Mouse (Mus musculus) midbrain, embryonic 11.5 days (tissue): Measurements from ENCODE around the gene Epha4. TPM values are rescaled to one million over a fixed set of nuclear protein-coding genes. Genes with fewer than 3 reads are reported as not detected.
A peak's percentile ranks its signal among the peaks of the same experiment; 100 is the strongest.

ENCODE experiments used
- ATAC-seq: fragments of 200-750 bp; cut with Nextera tagmentation; 2 replicates; pipeline ENCODE4 v1.8.0; 2017; ENCODE audit warnings: moderate TSS enrichment, moderate library complexity; ENCODE audit not compliant: low FRiP score
- DNase-seq: peaks from one replicate; pipeline ENCODE4 v3.0.0; 2015; ENCODE audit warnings: low spot score; ENCODE audit errors: missing footprints
- H3K27ac ChIP-seq: fragments of 300-500 bp; sonication (generic); 2 replicates; pipeline ENCODE4 v1.5.1; 2014; ENCODE audit warnings: low read depth, low read length
- H3K27me3 ChIP-seq: fragments of 300-500 bp; sonication (generic); 2 replicates; pipeline ENCODE4 v1.6.1; 2014; ENCODE audit warnings: mild to moderate bottlenecking, low read length, moderate library complexity, mixed read lengths; ENCODE audit not compliant: control insufficient read depth, insufficient read depth
- H3K36me3 ChIP-seq: fragments of 300-500 bp; sonication (generic); 2 replicates; pipeline ENCODE4 v1.6.1; 2014; ENCODE audit warnings: mild to moderate bottlenecking, low read length, moderate library complexity, mixed read lengths; ENCODE audit not compliant: control insufficient read depth, insufficient read depth
- H3K4me1 ChIP-seq: fragments of 300-500 bp; sonication (generic); 2 replicates; pipeline ENCODE4 v1.6.1; 2014; ENCODE audit warnings: low read length; ENCODE audit not compliant: control insufficient read depth, insufficient read depth
- H3K4me2 ChIP-seq: fragments of 300-500 bp; sonication (generic); 2 replicates; pipeline ENCODE4 v1.6.1; 2014; ENCODE audit warnings: mild to moderate bottlenecking, moderate library complexity
- H3K4me3 ChIP-seq: fragments of 300-500 bp; sonication (generic); 2 replicates; pipeline ENCODE4 v1.5.1; 2014; ENCODE audit warnings: low read depth, low read length
- H3K9ac ChIP-seq: fragments of 300-500 bp; sonication (generic); 2 replicates; pipeline ENCODE4 v1.6.1; 2014; ENCODE audit warnings: low read length
- H3K9me3 ChIP-seq: fragments of 300-500 bp; sonication (generic); 2 replicates; pipeline ENCODE4 v1.6.1; 2016; ENCODE audit warnings: low read length; ENCODE audit not compliant: control insufficient read depth
- WGBS: fragments of 180-500 bp; shearing (Covaris S2); extraction: QIAGEN DNeasy Blood & Tissue Kit; methylation state at CpG from one replicate; pipeline ENCODE4 v1.1.7; 2014; 5-methylcytosine and 5-hydroxymethylcytosine counted together
- polyA plus RNA-seq: library from polyadenylated mRNA; unstranded; fragments of >200 nt; fragmentation: Nextera tagmentation; extraction: Ambion mirVana; gene quantifications from 2 replicates; pipeline ENCODE4 v1.2.1, GENCODE M21; 2014

The Epha4 gene
- 19.4 and 24.4 TPM in 2 replicates for polyA plus RNA-seq

DNA sequence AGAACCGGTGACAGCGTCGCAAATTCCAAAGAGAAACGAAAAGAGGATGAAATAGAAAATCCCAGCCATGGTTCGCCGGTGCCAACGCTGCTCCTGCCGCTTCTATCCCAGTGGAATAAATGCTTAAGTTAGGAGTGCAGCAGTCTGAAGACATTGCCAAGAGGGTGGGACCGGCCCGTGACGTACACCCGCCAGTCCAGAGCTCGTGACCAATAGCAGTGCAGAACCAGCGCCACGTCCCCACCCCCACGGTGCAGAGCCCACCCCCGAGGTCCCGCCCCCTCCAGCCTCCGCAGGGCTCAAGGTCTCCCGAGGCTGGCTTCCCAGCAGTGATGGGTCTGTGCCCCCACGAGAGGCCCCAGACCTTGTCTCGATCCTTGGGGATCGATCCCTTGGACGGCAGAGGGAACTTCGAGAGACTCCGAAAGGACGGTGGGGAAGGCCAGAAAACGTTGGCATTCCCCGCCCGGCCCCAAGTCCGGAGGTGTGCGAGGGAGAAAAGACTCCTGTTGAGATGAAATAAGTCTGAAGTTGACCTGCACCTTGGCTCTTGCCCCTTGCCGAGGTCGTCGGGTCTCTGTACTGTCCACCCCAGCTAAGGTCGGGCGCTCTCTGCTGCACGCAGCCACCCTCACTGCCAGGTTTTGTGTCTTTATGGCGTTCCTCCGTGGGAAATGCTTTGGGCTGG is at the start of gene Epha4:
Epha4 (minus strand) TSS at position 126 of the 688 bp plus-strand sequence.
- DNase-seq (peak; percentile 98), ATAC-seq (peak; percentile 92)
- H3K9ac ChIP-seq: peak within 1 kb of the TSS; percentile 80
- peaks cover 2% of the 10 kb centered on the region; the same call in 1 of the 2 replicates for H3K27me3 ChIP-seq
- peak within 1 kb of the TSS; percentile 81 for H3K27ac ChIP-seq
- H3K4me3 ChIP-seq: peak within 1 kb of the TSS; percentile 74
- H3K4me2 ChIP-seq: peak within 1 kb of the TSS; percentile 87
- H3K9me3 ChIP-seq: no peaks in the 10 kb centered on the region
- H3K4me1 ChIP-seq: peaks cover 31% of the 10 kb centered on the region
- WGBS: under 1% methylated on average over 40 of the region's 40 CpGs
- no peaks in the 10 kb centered on the region for H3K36me3 ChIP-seq

DNA sequence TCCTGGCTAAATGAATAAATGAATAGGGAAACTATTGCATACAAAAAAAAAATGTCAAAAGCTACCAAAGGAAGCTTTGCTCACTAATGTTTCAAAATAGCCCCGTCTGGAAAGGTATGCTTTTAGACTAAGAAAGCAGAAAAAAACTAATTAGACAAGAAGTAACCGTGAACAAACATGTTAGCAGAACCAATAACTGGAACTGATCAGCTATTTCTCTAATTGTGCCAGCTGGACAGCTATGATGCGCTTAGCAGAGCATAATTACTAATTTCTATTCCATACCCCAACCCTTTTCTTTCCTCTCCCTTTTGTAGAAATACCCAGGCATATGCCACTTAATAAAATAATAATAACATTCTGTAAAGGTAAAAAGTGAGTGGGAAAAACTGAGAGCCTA is 41.3 kb upstream of the Epha4 start:
- Histone ChIP-seq H3K9me3 (no peaks in the 10 kb centered on the region), H3K4me2 (no peak overlapping the region), H3K27ac (no peak overlapping the region), H3K36me3 (no peaks in the 10 kb centered on the region), H3K27me3 (no peaks in the 10 kb centered on the region), H3K4me1 (0 out of 2 replicates have a peak, but pooled peaks cover 2% of the 10 kb centered on the region), H3K4me3 (no peak overlapping the region), H3K9ac (no peak overlapping the region)
- 54% methylated on average over 3 of the region's 3 CpGs for WGBS
- DNase-seq (peak; percentile 80), ATAC-seq (no peak)

DNA sequence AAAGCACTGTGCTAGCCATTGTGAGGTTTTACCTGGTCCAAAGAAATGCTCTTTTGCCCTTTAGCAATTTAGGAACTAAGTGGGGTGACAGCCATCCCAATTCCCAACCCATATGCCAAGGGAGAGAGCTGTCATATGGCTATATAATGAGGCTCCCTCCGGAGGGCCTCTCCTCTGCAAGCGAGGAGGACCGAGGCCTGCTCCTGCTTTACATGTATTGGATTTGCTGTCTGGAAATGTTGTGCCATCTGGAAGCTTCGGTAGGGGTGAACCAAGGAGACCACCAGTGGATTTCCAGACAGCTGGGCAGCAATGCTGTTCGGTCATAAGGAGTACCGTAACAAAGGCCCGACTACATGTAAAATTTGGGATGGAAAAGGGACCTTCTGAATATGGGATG is 37.0 kb upstream of the Epha4 start:
- no peak for DNase-seq
- no peaks in the 10 kb centered on the region for H3K27me3 ChIP-seq
- 90% methylated on average over 7 of the region's 7 CpGs for WGBS
- 0 out of 2 replicates have a peak, but pooled peaks have one; percentile 30 for ATAC-seq
- H3K4me3 ChIP-seq: no peak overlapping the region
- no peak overlapping the region for H3K27ac ChIP-seq
- no peaks in the 10 kb centered on the region for H3K36me3 ChIP-seq
- no peaks in the 10 kb centered on the region for H3K9me3 ChIP-seq
- 0 out of 2 replicates have a peak, but pooled peaks cover 2% of the 10 kb centered on the region for H3K4me1 ChIP-seq
- H3K9ac ChIP-seq: no peak overlapping the region
- H3K4me2 ChIP-seq: no peak overlapping the region

DNA sequence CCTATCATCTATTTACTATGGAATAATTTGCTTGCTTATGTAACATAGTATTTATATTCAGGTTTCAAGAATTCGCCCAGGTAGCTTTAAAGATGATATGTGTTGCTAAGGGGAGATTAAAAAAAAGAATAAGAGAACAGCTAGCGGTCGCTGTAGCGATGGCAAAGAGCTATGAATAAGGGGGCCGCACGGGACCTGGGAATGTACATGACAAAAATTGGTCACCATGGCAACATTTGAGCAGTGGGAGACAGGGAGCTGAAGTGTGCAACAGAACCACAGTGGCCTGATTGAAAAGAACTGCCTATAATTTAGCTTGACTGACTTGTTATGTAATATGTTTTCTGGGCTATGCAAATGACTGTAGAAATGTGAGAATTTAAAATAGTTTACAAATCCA is 30.8 kb upstream of the Epha4 start:
- H3K9me3 ChIP-seq: no peaks in the 10 kb centered on the region
- H3K27me3 ChIP-seq: no peaks in the 10 kb centered on the region
- H3K4me1 ChIP-seq: peaks cover 20% of the 10 kb centered on the region
- H3K4me3 ChIP-seq: no peak overlapping the region
- H3K9ac ChIP-seq: no peak overlapping the region
- WGBS: 19% methylated on average over 6 of the region's 6 CpGs
- H3K4me2 ChIP-seq: no peak overlapping the region
- H3K27ac ChIP-seq: no peak overlapping the region
- ATAC-seq (peak; percentile 90), DNase-seq (peak; percentile 90)
- no peaks in the 10 kb centered on the region for H3K36me3 ChIP-seq

DNA sequence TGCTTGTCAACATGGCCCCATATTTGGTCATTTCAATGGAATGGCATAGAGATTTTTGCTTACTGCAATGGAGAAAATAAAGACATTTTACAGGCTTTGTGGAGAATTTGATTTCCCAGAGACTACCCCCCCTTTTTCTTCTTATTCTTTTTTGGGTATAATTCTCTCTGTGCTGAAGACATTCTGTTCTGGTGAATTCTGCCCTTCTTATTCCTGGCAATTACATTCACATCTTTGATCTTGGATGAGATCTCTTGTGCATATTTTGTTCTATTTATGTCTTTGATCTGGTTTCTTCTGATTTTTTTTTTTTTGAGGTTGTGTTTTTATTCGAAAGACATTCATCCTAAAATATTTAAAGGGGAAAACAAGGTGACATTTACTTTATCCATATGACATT is 30.1 kb upstream of the Epha4 start:
- Histone ChIP-seq H3K4me3 (no peak overlapping the region), H3K27ac (no peak overlapping the region), H3K9me3 (no peaks in the 10 kb centered on the region), H3K4me1 (peaks cover 20% of the 10 kb centered on the region), H3K9ac (no peak overlapping the region), H3K4me2 (no peak overlapping the region), H3K27me3 (no peaks in the 10 kb centered on the region), H3K36me3 (no peaks in the 10 kb centered on the region)
- WGBS: 88% methylated on average over 1 of the region's 1 CpGs
- DNase-seq (no peak), ATAC-seq (no peak)

DNA sequence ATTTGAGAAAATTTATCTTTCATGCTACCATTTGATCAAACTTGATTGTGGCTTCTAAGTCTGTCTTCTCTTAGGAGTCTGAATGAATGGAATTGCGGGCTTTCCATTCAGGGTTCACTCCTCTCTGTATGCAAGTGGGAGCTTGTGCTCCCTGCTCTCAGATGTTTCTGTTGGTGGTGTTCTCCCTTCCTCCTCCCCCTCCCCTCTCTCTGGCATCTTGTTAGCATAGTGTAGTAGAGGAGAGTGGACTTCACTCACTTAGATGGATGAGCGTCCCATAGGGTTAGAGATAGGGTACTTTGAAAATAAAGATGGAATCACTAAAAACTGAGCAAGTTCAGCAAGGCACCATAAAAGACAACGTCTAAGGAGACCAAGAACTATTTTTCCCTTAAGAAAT is 29.4 kb upstream of the Epha4 start:
- no peak overlapping the region for H3K27ac ChIP-seq
- H3K4me2 ChIP-seq: no peak overlapping the region
- H3K27me3 ChIP-seq: no peaks in the 10 kb centered on the region
- no peak overlapping the region for H3K9ac ChIP-seq
- peak; percentile 66; the same call in 1 of the 2 replicates for ATAC-seq
- no peaks in the 10 kb centered on the region for H3K9me3 ChIP-seq
- no peaks in the 10 kb centered on the region for H3K36me3 ChIP-seq
- 41% methylated on average over 3 of the region's 3 CpGs for WGBS
- H3K4me1 ChIP-seq: peaks cover 20% of the 10 kb centered on the region
- H3K4me3 ChIP-seq: no peak overlapping the region
- no peak for DNase-seq

DNA sequence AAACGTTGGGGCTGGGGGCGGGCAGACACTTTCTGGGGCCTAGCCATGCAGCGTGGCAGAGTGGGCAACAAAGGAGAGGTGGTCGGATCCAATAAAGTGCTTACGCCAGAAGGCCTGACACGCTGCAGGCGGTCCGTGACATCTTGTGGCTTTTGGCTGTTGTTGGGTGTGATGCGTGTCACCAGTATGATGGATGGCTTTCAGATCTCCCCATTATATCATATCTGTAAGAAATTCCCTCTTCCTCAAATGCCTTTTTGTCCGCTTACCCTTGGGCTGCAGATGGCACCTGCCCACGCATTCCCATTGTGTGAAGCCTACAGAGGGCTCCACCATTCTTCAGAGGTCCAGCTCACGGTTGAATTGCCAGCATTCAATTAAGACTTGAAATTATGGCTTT is 25.1 kb upstream of the Epha4 start:
- ATAC-seq: no peak
- Histone ChIP-seq H3K9me3 (no peaks in the 10 kb centered on the region), H3K4me2 (no peak overlapping the region), H3K27me3 (no peaks in the 10 kb centered on the region), H3K9ac (no peak overlapping the region), H3K27ac (no peak overlapping the region), H3K4me1 (peaks cover 8% of the 10 kb centered on the region), H3K36me3 (no peaks in the 10 kb centered on the region), H3K4me3 (no peak overlapping the region)
- DNase-seq: no peak
- 76% methylated on average over 12 of the region's 12 CpGs for WGBS

DNA sequence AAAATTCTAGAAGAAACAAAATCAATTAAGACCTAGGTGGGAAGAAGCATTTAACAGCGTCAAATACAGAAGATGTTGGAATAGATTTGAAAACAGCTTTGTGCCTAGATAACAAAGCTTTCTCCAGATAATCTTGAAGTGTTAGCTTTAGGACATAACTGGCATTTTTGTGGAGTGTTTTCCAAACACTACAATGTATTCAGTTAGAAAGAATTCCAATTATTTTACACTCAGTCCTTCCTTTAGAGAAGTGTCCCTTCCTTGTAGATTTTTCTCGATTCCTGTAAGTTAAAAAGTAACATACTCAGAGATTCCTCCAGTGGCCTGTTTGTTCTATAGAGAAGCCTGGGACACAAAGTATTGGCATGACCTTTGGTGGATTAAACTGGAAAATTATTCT is 23.7 kb upstream of the Epha4 start:
- 64% methylated on average over 2 of the region's 2 CpGs for WGBS
- Histone ChIP-seq H3K4me3 (no peak overlapping the region), H3K9ac (no peak overlapping the region), H3K4me2 (no peak overlapping the region), H3K27me3 (no peaks in the 10 kb centered on the region), H3K4me1 (no peaks in the 10 kb centered on the region), H3K9me3 (no peaks in the 10 kb centered on the region), H3K36me3 (no peaks in the 10 kb centered on the region), H3K27ac (no peak overlapping the region)
- ATAC-seq (no peak), DNase-seq (no peak)

DNA sequence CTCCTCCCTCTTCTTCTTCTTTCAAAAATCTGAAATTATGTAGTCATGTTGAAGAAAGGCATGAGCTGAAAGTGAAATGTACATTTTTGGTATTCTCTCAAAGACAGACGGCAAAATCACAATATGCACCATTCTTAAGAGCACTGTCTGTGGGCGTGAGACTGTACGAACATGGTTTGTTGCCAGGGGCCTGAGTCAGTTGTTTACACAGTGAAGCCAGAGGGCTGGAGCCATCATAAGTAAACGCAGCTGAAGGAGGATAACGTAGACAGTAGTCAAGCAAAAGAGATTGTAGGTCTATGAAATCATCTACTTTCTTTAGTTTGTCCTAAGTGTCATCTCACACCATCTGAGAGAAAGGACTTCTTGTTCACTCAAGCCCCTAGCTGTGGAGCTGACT is 21.0 kb upstream of the Epha4 start:
- no peak overlapping the region for H3K9ac ChIP-seq
- H3K4me1 ChIP-seq: no peaks in the 10 kb centered on the region
- no peak overlapping the region for H3K4me3 ChIP-seq
- H3K9me3 ChIP-seq: no peaks in the 10 kb centered on the region
- H3K27me3 ChIP-seq: no peaks in the 10 kb centered on the region
- H3K27ac ChIP-seq: no peak overlapping the region
- no peak overlapping the region for H3K4me2 ChIP-seq
- WGBS: 89% methylated on average over 5 of the region's 5 CpGs
- DNase-seq (no peak), ATAC-seq (no peak)
- no peaks in the 10 kb centered on the region for H3K36me3 ChIP-seq
